Mouse (Mus musculus) B cell, adult (primary cell): Measurements from ENCODE around the gene Gm6370. TPM values are rescaled to one million over a fixed set of nuclear protein-coding genes. Genes with fewer than 3 reads are reported as not detected.

ENCODE experiments used
- total RNA-seq: library from RNA; stranded (reverse); gene quantifications from 4 replicates; pipeline ENCODE4 v1.2.4, GENCODE M21; 2023; ENCODE audit not compliant: inconsistent age

Gene Gm6370
- not detected in 4 replicates for total RNA-seq

DNA sequence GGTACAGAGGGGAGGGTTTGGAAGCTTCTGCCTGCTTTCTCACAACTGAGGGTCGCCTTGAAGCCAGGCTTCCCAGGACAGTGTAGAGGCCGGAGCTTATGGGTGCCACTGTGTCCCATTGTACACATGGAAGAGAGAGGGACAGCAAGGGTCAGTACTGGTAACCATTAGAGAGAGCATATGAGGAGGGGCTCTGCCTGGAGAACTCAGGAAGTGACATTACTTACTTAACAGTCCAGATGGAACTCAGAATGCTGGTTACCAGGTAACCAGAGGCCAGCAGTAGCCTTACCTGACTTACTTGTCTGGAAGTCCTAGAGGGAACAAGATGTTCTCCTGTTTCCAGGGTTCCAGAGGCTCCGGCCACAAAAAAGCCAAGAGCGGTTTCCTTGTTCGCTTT lies at the start of gene Gm6370:
Gm6370 (plus strand) TSS at position 301 of the 400 bp plus-strand sequence.

GRCm38 (mm10) chr5:146481665-146482064 lies 9.5 kb upstream of the Gm6370 start, which contains the start of gene Gm6408:
Gene Gm6408 (plus strand): TSS chr5:146481965.

DNA sequence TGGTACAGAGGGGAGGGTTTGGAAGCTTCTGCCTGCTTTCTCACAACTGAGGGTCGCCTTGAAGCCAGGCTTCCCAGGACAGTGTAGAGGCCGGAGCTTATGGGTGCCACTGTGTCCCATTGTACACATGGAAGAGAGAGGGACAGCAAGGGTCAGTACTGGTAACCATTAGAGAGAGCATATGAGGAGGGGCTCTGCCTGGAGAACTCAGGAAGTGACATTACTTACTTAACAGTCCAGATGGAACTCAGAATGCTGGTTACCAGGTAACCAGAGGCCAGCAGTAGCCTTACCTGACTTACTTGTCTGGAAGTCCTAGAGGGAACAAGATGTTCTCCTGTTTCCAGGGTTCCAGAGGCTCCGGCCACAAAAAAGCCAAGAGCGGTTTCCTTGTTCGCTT lies 10.9 kb downstream of the Gm6370 start, which contains the start of gene 4930449I24Rik:
4930449I24Rik (plus strand) TSS at position 301 of the 400 bp plus-strand sequence.

GRCm38 (mm10) chr5:146513823-146514222 lies 22.7 kb downstream of the Gm6370 start, which contains the start of gene Gm3402:
Gene Gm3402 (plus strand): TSS chr5:146514123.

GRCm38 (mm10) chr5:146525501-146525900 lies 34.3 kb downstream of the Gm6370 start, which contains the start of gene Gm3404:
Gene Gm3404 (plus strand): TSS chr5:146525801.

GRCm38 (mm10) chr5:146537347-146537746 lies 46.2 kb downstream of the Gm6370 start, which contains the start of gene Gm3409:
Gene Gm3409 (plus strand): TSS chr5:146537647.

Other genes starting within 250 kb of the Gm6370 start
- gene Wasf3, start 106.4 kb upstream of the Gm6370 start, total RNA-seq: not detected in 4 replicates
- not detected in 4 replicates for gene Gm6408, start 9.4 kb upstream of the Gm6370 start, total RNA-seq
- not detected in 4 replicates for gene 4930449I24Rik, start 11.0 kb downstream of the Gm6370 start, total RNA-seq
- gene Gm3402, start 22.8 kb downstream of the Gm6370 start, total RNA-seq: not detected in 4 replicates
- gene Gm3404, start 34.4 kb downstream of the Gm6370 start, total RNA-seq: not detected in 4 replicates
- not detected in 4 replicates for gene Gm3409, start 46.3 kb downstream of the Gm6370 start, total RNA-seq
- gene Gm3415, start 64.8 kb downstream of the Gm6370 start, total RNA-seq: not detected in 4 replicates
- not detected in 4 replicates for gene Gpr12, start 93.9 kb downstream of the Gm6370 start, total RNA-seq